Mouse (Mus musculus) forebrain, embryonic 12.5 days (tissue): ENCODE results near the gene Rgl2. TPM values are rescaled to one million over a fixed set of nuclear protein-coding genes. Genes with fewer than 3 reads are reported as not detected.

Experiments used
- ATAC-seq: fragments of 200-750 bp; cut with Nextera tagmentation; 2 replicates; pipeline ENCODE4 v1.8.0; 2017; ENCODE audit warnings: moderate TSS enrichment; ENCODE audit not compliant: low FRiP score
- H3K27ac ChIP-seq: fragments of 300-500 bp; sonication (generic); 2 replicates; pipeline ENCODE4 v1.5.1; 2016; ENCODE audit warnings: mild to moderate bottlenecking
- H3K27me3 ChIP-seq: fragments of 300-500 bp; sonication (generic); 2 replicates; pipeline ENCODE4 v1.6.1; 2016; ENCODE audit warnings: mild to moderate bottlenecking
- H3K36me3 ChIP-seq: fragments of 300-500 bp; sonication (generic); replicated peaks from 2 replicates; pipeline ENCODE4 v1.6.1; 2016; ENCODE audit warnings: mild to moderate bottlenecking
- H3K4me1 ChIP-seq: fragments of 300-500 bp; sonication (generic); 2 replicates; pipeline ENCODE4 v1.6.1; 2016
- H3K4me2 ChIP-seq: fragments of 300-500 bp; sonication (generic); 2 replicates; pipeline ENCODE4 v1.6.1; 2016; ENCODE audit warnings: mild to moderate bottlenecking, moderate library complexity
- H3K4me3 ChIP-seq: fragments of 300-500 bp; sonication (generic); replicated peaks from 2 replicates; pipeline ENCODE4 v1.5.1; 2016; ENCODE audit warnings: mild to moderate bottlenecking
- H3K9ac ChIP-seq: fragments of 300-500 bp; sonication (generic); 2 replicates; pipeline ENCODE4 v1.6.1; 2016; ENCODE audit warnings: mild to moderate bottlenecking
- H3K9me3 ChIP-seq: fragments of 300-500 bp; sonication (generic); 2 replicates; pipeline ENCODE4 v1.6.1; 2016
- WGBS: fragments of 180-500 bp; shearing (Covaris S2); methylation state at CpG from one replicate; pipeline ENCODE4 v1.1.7; 2016; 5-methylcytosine and 5-hydroxymethylcytosine counted together
- polyA plus RNA-seq: library from polyadenylated mRNA; unstranded; fragments of >200 nt; fragmentation: Nextera tagmentation; extraction: Ambion mirVana; gene quantifications from 2 replicates; pipeline ENCODE4 v1.2.1, GENCODE M21; 2016

Rgl2 gene
- polyA plus RNA-seq, 1 experiment from 2014 or later = 55.9 TPM

GRCm38 (mm10) chr17:33918293-33919203 lies 10.8 kb upstream of the Rgl2 start:
- peaks cover 7% of the 10 kb centered on the region; the same call in 1 of the 2 replicates for H3K27me3 ChIP-seq
- H3K4me1 ChIP-seq = peaks cover 57% of the 10 kb centered on the region
- H3K4me2 ChIP-seq = peak overlapping the region; percentile 87
- H3K27ac ChIP-seq = no peak overlapping the region
- H3K4me3 ChIP-seq = peak overlapping the region; percentile 46
- 62% methylated on average over 37 of the region's 37 CpGs for WGBS
- no peaks in the 10 kb centered on the region for H3K9me3 ChIP-seq
- no peak for ATAC-seq
- H3K9ac ChIP-seq = no peak overlapping the region
- H3K36me3 ChIP-seq = peaks cover 31% of the 10 kb centered on the region

- ATAC-seq = no peak
- peak overlapping the region; percentile 51 for H3K9ac ChIP-seq
- peak overlapping the region; percentile 51 for H3K27ac ChIP-seq
- peaks cover 49% of the 10 kb centered on the region for H3K4me1 ChIP-seq
- peak overlapping the region; percentile 46 for H3K4me3 ChIP-seq
- H3K27me3 ChIP-seq = peaks cover 7% of the 10 kb centered on the region; the same call in 1 of the 2 replicates
- H3K9me3 ChIP-seq = no peaks in the 10 kb centered on the region
- under 1% methylated on average over 52 of the region's 52 CpGs for WGBS
- H3K4me2 ChIP-seq = peak overlapping the region; percentile 87
- peaks cover 20% of the 10 kb centered on the region for H3K36me3 ChIP-seq
Measured at GRCm38 (mm10) chr17:33919351-33920281, 9.7 kb upstream of the Rgl2 start.

- peak overlapping the region; percentile 87 for H3K4me2 ChIP-seq
- H3K4me1 ChIP-seq = peaks cover 40% of the 10 kb centered on the region
- peaks cover 7% of the 10 kb centered on the region; the same call in 1 of the 2 replicates for H3K27me3 ChIP-seq
- H3K4me3 ChIP-seq = peak overlapping the region; percentile 46
- H3K36me3 ChIP-seq = peaks cover 20% of the 10 kb centered on the region
- peak; percentile 27 for ATAC-seq
- under 1% methylated on average over 36 of the region's 36 CpGs for WGBS
- H3K27ac ChIP-seq = peak overlapping the region; percentile 51
- peak overlapping the region; percentile 51 for H3K9ac ChIP-seq
- no peaks in the 10 kb centered on the region for H3K9me3 ChIP-seq
Measured at GRCm38 (mm10) chr17:33920282-33921097, 8.9 kb upstream of the Rgl2 start.

GRCm38 (mm10) chr17:33921361-33921760 lies 8.0 kb upstream of the Rgl2 start:
- peaks cover 7% of the 10 kb centered on the region; the same call in 1 of the 2 replicates for H3K27me3 ChIP-seq
- WGBS = 86% methylated on average over 7 of the region's 7 CpGs
- H3K9me3 ChIP-seq = no peaks in the 10 kb centered on the region
- no peak overlapping the region for H3K4me2 ChIP-seq
- peaks cover 39% of the 10 kb centered on the region for H3K4me1 ChIP-seq
- H3K27ac ChIP-seq = no peak overlapping the region
- H3K4me3 ChIP-seq = no peak overlapping the region
- peaks cover 29% of the 10 kb centered on the region for H3K36me3 ChIP-seq
- no peak overlapping the region for H3K9ac ChIP-seq
- ATAC-seq = no peak

- 84% methylated on average over 10 of the region's 10 CpGs for WGBS
Measured at GRCm38 (mm10) chr17:33924577-33925283, 4.6 kb upstream of the Rgl2 start.

GRCm38 (mm10) chr17:33925406-33926116 lies 3.8 kb upstream of the Rgl2 start:
- 79% methylated on average over 21 of the region's 21 CpGs for WGBS
- no peak for ATAC-seq

More at GRCm38 (mm10) chr17:33924577-33925283, 4.6 kb upstream of the Rgl2 start:
- H3K36me3 ChIP-seq = peaks cover 23% of the 10 kb centered on the region
- H3K9ac ChIP-seq = no peak overlapping the region
- H3K4me2 ChIP-seq = no peak overlapping the region
- no peak overlapping the region for H3K4me3 ChIP-seq
- H3K27ac ChIP-seq = no peak overlapping the region
- no peaks in the 10 kb centered on the region for H3K27me3 ChIP-seq
- ATAC-seq = no peak
- H3K4me1 ChIP-seq = peaks cover 20% of the 10 kb centered on the region
- no peaks in the 10 kb centered on the region for H3K9me3 ChIP-seq

GRCm38 (mm10) chr17:33926207-33926932 lies 3.0 kb upstream of the Rgl2 start:
- no peak for ATAC-seq
- no peaks in the 10 kb centered on the region for H3K9me3 ChIP-seq
- 78% methylated on average over 17 of the region's 17 CpGs for WGBS

More at GRCm38 (mm10) chr17:33925406-33926116, 3.8 kb upstream of the Rgl2 start:
- peaks cover 15% of the 10 kb centered on the region for H3K4me1 ChIP-seq
- H3K27me3 ChIP-seq = no peaks in the 10 kb centered on the region
- no peak overlapping the region for H3K9ac ChIP-seq
- no peak overlapping the region for H3K27ac ChIP-seq
- peaks cover 23% of the 10 kb centered on the region for H3K36me3 ChIP-seq
- no peak overlapping the region for H3K4me3 ChIP-seq
- no peaks in the 10 kb centered on the region for H3K9me3 ChIP-seq
- H3K4me2 ChIP-seq = no peak overlapping the region

GRCm38 (mm10) chr17:33928251-33928947 lies 944 bp upstream of the Rgl2 start:
- Histone ChIP-seq H3K4me3 (peak overlapping the region; percentile 84), H3K36me3 (peaks cover 37% of the 10 kb centered on the region), H3K9me3 (no peaks in the 10 kb centered on the region), H3K27me3 (no peaks in the 10 kb centered on the region), H3K9ac (peak overlapping the region; percentile 94), H3K4me1 (peaks cover 25% of the 10 kb centered on the region), H3K4me2 (peak overlapping the region; percentile 100), H3K27ac (no peak overlapping the region)
- no peak for ATAC-seq
- 64% methylated on average over 21 of the region's 21 CpGs for WGBS

More at GRCm38 (mm10) chr17:33926207-33926932, 3.0 kb upstream of the Rgl2 start:
- H3K4me1 ChIP-seq = peaks cover 23% of the 10 kb centered on the region
- no peak overlapping the region for H3K27ac ChIP-seq
- H3K4me3 ChIP-seq = no peak overlapping the region
- no peak overlapping the region for H3K4me2 ChIP-seq
- H3K9ac ChIP-seq = no peak overlapping the region
- no peaks in the 10 kb centered on the region for H3K27me3 ChIP-seq
- peaks cover 23% of the 10 kb centered on the region for H3K36me3 ChIP-seq

- Histone ChIP-seq H3K9me3 (no peaks in the 10 kb centered on the region), H3K4me2 (peak overlapping the region; percentile 100), H3K36me3 (peaks cover 52% of the 10 kb centered on the region), H3K9ac (peak overlapping the region; percentile 94), H3K4me3 (peak overlapping the region; percentile 84), H3K27me3 (no peaks in the 10 kb centered on the region), H3K4me1 (peaks cover 25% of the 10 kb centered on the region), H3K27ac (peak overlapping the region; percentile 97)
- ATAC-seq = 0 out of 2 replicates have a peak, but pooled peaks have one; percentile 1
- under 1% methylated on average over 45 of the region's 45 CpGs for WGBS
Measured at GRCm38 (mm10) chr17:33930280-33931158, 1.2 kb downstream of the Rgl2 start.
